Mouse (Mus musculus) ES-E14 (cell line): ENCODE results near the gene Rab25. TPM values are rescaled to one million over a fixed set of nuclear protein-coding genes. Genes with fewer than 3 reads are reported as not detected.
A peak's percentile ranks its signal among the peaks of the same experiment; 100 is the strongest.

Experiments used
- DNase-seq: peaks from one replicate; pipeline ENCODE4 v3.0.0-alpha.2; 2013; ENCODE audit warnings: low read depth, low spot score
- H3K27ac ChIP-seq: 2 replicates; pipeline ENCODE4 v1.5.1; 2012; ENCODE audit warnings: low read depth, mild to moderate bottlenecking, low read length, moderate library complexity, mixed read lengths; ENCODE audit not compliant: poor library complexity, insufficient read depth, severe bottlenecking
- H3K36me3 ChIP-seq: 2 replicates; pipeline ENCODE4 v1.6.1; 2012; ENCODE audit warnings: mild to moderate bottlenecking, low read length, moderate library complexity, mixed read lengths; ENCODE audit not compliant: control insufficient read depth, poor library complexity, insufficient read depth, severe bottlenecking
- H3K4me1 ChIP-seq, 2 experiments: fragments of 150-350 bp in 1 of 2; sonication (generic) in 1 of 2; 2 replicates each; pipeline ENCODE4 v1.6.1; 2012; ENCODE audit warnings: low read length in 2 of 2, mild to moderate bottlenecking in 1 of 2, mixed read lengths in 1 of 2; ENCODE audit not compliant: control insufficient read depth in 2 of 2, insufficient read depth in 2 of 2, poor library complexity in 1 of 2
- H3K4me3 ChIP-seq, 2 experiments: fragments of 150-350 bp in 1 of 2; sonication (generic) in 1 of 2; 2 replicates each; pipeline ENCODE4 v1.5.1; 2012; ENCODE audit warnings: low read length in 2 of 2, low read depth in 1 of 2, mild to moderate bottlenecking in 1 of 2, mixed read lengths in 1 of 2; ENCODE audit not compliant: insufficient read depth in 1 of 2, poor library complexity in 1 of 2, severe bottlenecking in 1 of 2
- H3K9ac ChIP-seq: 2 replicates; pipeline ENCODE4 v1.6.1; 2012; ENCODE audit warnings: low read depth, mild to moderate bottlenecking, low read length, mixed read lengths; ENCODE audit not compliant: poor library complexity, insufficient read depth, severe bottlenecking
- H3K9me3 ChIP-seq: fragments of 150-350 bp; sonication (generic); 2 replicates; pipeline ENCODE4 v1.6.1; 2012; ENCODE audit warnings: low read depth, mild to moderate bottlenecking, low read length; ENCODE audit not compliant: control insufficient read depth, insufficient read depth
- CHD2 ChIP-seq: IDR thresholded peaks from 2 replicates; pipeline ENCODE4 v1.6.1; 2014; ENCODE audit warnings: mild to moderate bottlenecking, low read depth, low read length, inconsistent platforms
- HCFC1 ChIP-seq: IDR thresholded peaks from 2 replicates; pipeline ENCODE4 v1.6.1; 2012; ENCODE audit warnings: low read length, inconsistent platforms, borderline replicate concordance; ENCODE audit not compliant: insufficient read depth
- MAFK ChIP-seq: IDR thresholded peaks from 2 replicates; pipeline ENCODE4 v1.6.1; 2014; ENCODE audit warnings: mild to moderate bottlenecking, low read depth, low read length, inconsistent platforms; ENCODE audit not compliant: insufficient read depth
- ZC3H11A ChIP-seq: IDR thresholded peaks from 2 replicates; pipeline ENCODE4 v1.6.1; 2012; ENCODE audit warnings: low read depth, mild to moderate bottlenecking, inconsistent platforms, low read length, borderline replicate concordance
- ZNF384 ChIP-seq: IDR thresholded peaks from 2 replicates; pipeline ENCODE4 v1.6.1; 2012; ENCODE audit warnings: low read depth, low read length, inconsistent platforms
- in situ Hi-C, 2 experiments: fragments of 600-800 bp; cut with MboI; formaldehyde crosslinking; loops; one replicate each; pipeline ENCODE4 v1.15.1; 2025; ENCODE audit warnings: low sequenced_read_pairs in 2 of 2, inconsistent platforms in 1 of 2; ENCODE audit not compliant: unreplicated experiment in 2 of 2
- total RNA-seq: library from RNA; depleted of rRNA; stranded (reverse); fragments of 300-350 nt; gene quantifications from 2 replicates; pipeline ENCODE4 v1.2.3, GENCODE M21; 2012

Gene Rab25
- total RNA-seq, 1 experiment, result 2.1 TPM

- Histone ChIP-seq H3K9ac (no peak overlapping the region; the same call in 1 of the 2 replicates), H3K27ac (no peak overlapping the region)
- in situ Hi-C loops, result loop anchor here in 1 of 2 experiments (5.0 kb wide), 1 partner anchor 35 kb away; no protein-coding TSS in a partner anchor
Observed at GRCm38 (mm10) chr3:88521803-88522331, 26.2 kb downstream of the Rab25 start.

DNA sequence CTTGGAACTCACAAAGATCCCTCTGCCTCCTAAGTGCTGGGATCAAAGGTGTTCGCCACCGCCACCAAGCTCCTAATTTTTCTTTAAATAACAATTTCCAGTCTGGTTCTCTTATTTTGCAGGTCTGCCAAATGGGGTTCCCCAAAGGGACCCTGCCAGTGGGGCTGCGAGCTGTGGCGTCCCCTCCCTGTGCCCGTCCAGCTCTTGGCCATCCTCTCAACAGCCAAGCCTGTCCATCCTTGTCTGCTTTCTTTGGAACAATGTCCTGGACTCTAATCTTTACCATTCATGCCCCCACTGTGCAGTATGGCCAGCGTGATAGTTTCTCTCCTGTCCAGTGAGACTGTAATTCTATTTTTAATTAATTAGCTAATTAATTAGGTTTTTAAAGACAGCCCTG is 26.9 kb downstream of the Rab25 start:
- 0 out of 4 replicates have a peak, but pooled peaks cover 0 to 1% of the 10 kb centered on the region in 2 experiments for H3K4me1 ChIP-seq
- no peaks in the 10 kb centered on the region for H3K9me3 ChIP-seq
- H3K36me3 ChIP-seq, result peaks cover 16% of the 10 kb centered on the region
- no peak overlapping the region for H3K27ac ChIP-seq
- TF ChIP-seq HCFC1 (no peak), ZC3H11A (no peak), ZNF384 (no peak), MAFK (no peak), CHD2 (no peak)
- no peak overlapping the region for H3K4me3 ChIP-seq
- in situ Hi-C loops, result loop anchor here in 1 of 2 experiments (5.0 kb wide), 1 partner anchor 34 kb away; no protein-coding TSS in a partner anchor
- no peak for DNase-seq
- no peak overlapping the region for H3K9ac ChIP-seq

More at GRCm38 (mm10) chr3:88521803-88522331, 26.2 kb downstream of the Rab25 start:
- TF ChIP-seq ZC3H11A (peak; percentile 96), HCFC1 (no peak)
- H3K4me1 ChIP-seq, result peaks cover 0 to 3% of the 10 kb centered on the region in 2 experiments; a peak in 1 of 4 replicates
- DNase-seq, result no peak
- no peak overlapping the region for H3K4me3 ChIP-seq
- H3K9me3 ChIP-seq, result no peaks in the 10 kb centered on the region
- H3K36me3 ChIP-seq, result peaks cover 16% of the 10 kb centered on the region

GRCm38 (mm10) chr3:88520078-88520477 is 28.0 kb downstream of the Rab25 start:
- DNase-seq, result no peak
- Histone ChIP-seq H3K4me1 (peaks cover 4% of the 10 kb centered on the region in 2 experiments; a peak in 2 of 4 replicates), H3K4me3 (no peak overlapping the region), H3K36me3 (peaks cover 12% of the 10 kb centered on the region), H3K9me3 (no peaks in the 10 kb centered on the region), H3K9ac (no peak overlapping the region), H3K27ac (no peak overlapping the region)
- in situ Hi-C loops, result loop anchor here in 1 of 2 experiments (5.0 kb wide), 1 partner anchor 33 kb away; no protein-coding TSS in a partner anchor
- TF ChIP-seq HCFC1 (no peak), ZNF384 (no peak), CHD2 (no peak), MAFK (no peak), ZC3H11A (no peak)

DNA sequence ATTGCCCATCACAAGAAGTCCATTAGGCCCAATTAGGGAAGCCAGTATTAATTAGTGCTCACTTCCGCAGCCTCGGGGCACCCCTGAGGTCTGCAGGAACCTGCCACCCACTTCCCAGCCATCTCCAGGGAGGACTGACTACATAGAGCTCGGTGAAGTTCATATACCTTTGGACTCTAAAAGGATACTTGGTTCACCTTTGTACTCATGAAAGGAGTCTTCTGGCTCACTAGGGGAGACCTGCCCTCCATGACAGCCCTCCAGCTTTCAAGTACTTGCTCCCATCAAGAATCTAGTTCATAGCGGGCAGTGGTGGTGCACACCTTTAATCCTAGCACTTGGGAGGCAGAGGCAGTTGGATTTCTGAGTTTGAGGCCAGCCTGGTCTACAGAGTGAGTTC is 29.7 kb downstream of the Rab25 start:
- Histone ChIP-seq H3K4me1 (peaks cover 8 to 18% of the 10 kb centered on the region in 2 experiments; a peak in 3 of 4 replicates), H3K4me3 (no peak overlapping the region), H3K36me3 (peaks cover 3% of the 10 kb centered on the region; the same call in 1 of the 2 replicates), H3K9ac (no peak overlapping the region), H3K27ac (no peak overlapping the region), H3K9me3 (no peaks in the 10 kb centered on the region)
- TF ChIP-seq CHD2 (no peak), MAFK (no peak), HCFC1 (no peak), ZNF384 (no peak), ZC3H11A (no peak)
- no peak for DNase-seq
- in situ Hi-C loops, result no loop called here
